Mouse (Mus musculus) heart, adult 2 months (tissue): ENCODE data around the gene Grk3. TPM values are rescaled to one million over a fixed set of nuclear protein-coding genes. Genes with fewer than 3 reads are reported as not detected.

Experiments used
- DNase-seq, 2 experiments: peaks; one replicate each; pipeline ENCODE4 v3.0.0; 2021
- H3K27ac ChIP-seq: fragments of 200-600 bp; 2 replicates; pipeline ENCODE4 v1.8.1; 2022
- H3K27me3 ChIP-seq: fragments of 200-500 bp; 2 replicates; pipeline ENCODE4 v1.6.1; 2012; ENCODE audit warnings: mild to moderate bottlenecking, low read length, inconsistent platforms, mixed read lengths; ENCODE audit not compliant: control insufficient read depth, insufficient read depth
- H3K36me3 ChIP-seq: fragments of 200-500 bp; 2 replicates; pipeline ENCODE4 v1.6.1; 2012; ENCODE audit warnings: low read length, inconsistent platforms; ENCODE audit not compliant: control insufficient read depth, insufficient read depth
- H3K4me1 ChIP-seq: fragments of 200-500 bp; 2 replicates; pipeline ENCODE4 v1.6.1; 2011; ENCODE audit warnings: low read length; ENCODE audit not compliant: control insufficient read depth, insufficient read depth
- H3K4me3 ChIP-seq: fragments of 200-600 bp; 2 replicates; pipeline ENCODE4 v1.8.1; 2022
- H3K79me2 ChIP-seq: fragments of 200-500 bp; replicated peaks from 2 replicates; pipeline ENCODE4 v1.6.1; 2012; ENCODE audit warnings: mild to moderate bottlenecking, inconsistent platforms, low read length, moderate library complexity, mixed read lengths; ENCODE audit not compliant: control insufficient read depth, insufficient read depth
- H3K9ac ChIP-seq: fragments of 200-500 bp; 2 replicates; pipeline ENCODE4 v1.6.1; 2012; ENCODE audit warnings: low read depth, mild to moderate bottlenecking, control low read depth, inconsistent platforms, low read length, mixed read lengths
- CTCF ChIP-seq: fragments of 200-600 bp; IDR thresholded peaks from 2 replicates; pipeline ENCODE4 v1.8.1; 2022; ENCODE audit warnings: antibody characterized with exemption, mild to moderate bottlenecking, moderate library complexity
- EP300 ChIP-seq: fragments of 200-500 bp; IDR thresholded peaks from 2 replicates; pipeline ENCODE4 v1.6.1; 2011; ENCODE audit warnings: low read depth, low read length, control low read depth; ENCODE audit not compliant: insufficient read depth
- POLR2A ChIP-seq: fragments of 200-500 bp; IDR thresholded peaks from 2 replicates; pipeline ENCODE4 v1.6.1; 2011; ENCODE audit warnings: mild to moderate bottlenecking, low read depth, low read length, control low read depth; ENCODE audit not compliant: insufficient read depth
- WGBS: fragments of 180-500 bp; shearing (Covaris S2); methylation state at CpG from one replicate; pipeline ENCODE4 v1.1.7; 2018; 5-methylcytosine and 5-hydroxymethylcytosine counted together
- intact Hi-C: fragments of 180-260 bp; cut with DNase I; formaldehyde crosslinking; loops from one replicate; pipeline ENCODE4 v1.15.1; 2025
- polyA plus RNA-seq: library from polyadenylated mRNA; depleted of rRNA; stranded (reverse); fragments of >200 nt; gene quantifications from 2 replicates; pipeline ENCODE4 v1.2.3, GENCODE M21; 2012
- total RNA-seq, 2 experiments: library from RNA; stranded (reverse); gene quantifications; 2 replicates each; pipeline ENCODE4 v1.2.3; 2021

The Grk3 gene
- total and polyA plus RNA-seq, 3 experiments = 4.9 to 8.4 (median 5.2) TPM

- Histone ChIP-seq H3K79me2 (no peaks in the 10 kb centered on the region), H3K4me1 (peaks cover 7% of the 10 kb centered on the region), H3K4me3 (no peak overlapping the region), H3K36me3 (no peaks in the 10 kb centered on the region), H3K27ac (no peak overlapping the region), H3K27me3 (no peaks in the 10 kb centered on the region), H3K9ac (no peak overlapping the region)
- no peak for TF ChIP-seq POLR2A
- no peak for TF ChIP-seq CTCF
- no peak for TF ChIP-seq EP300
- intact Hi-C loops = no loop called here
- DNase-seq = no peak
- WGBS = 52% methylated on average over 3 of the region's 3 CpGs
These were observed 54.7 kb downstream of the Grk3 start for GRCm38 (mm10) chr5:112960911-112961310.

- H3K4me3 ChIP-seq = no peak overlapping the region
- intact Hi-C loops = no loop called here
- TF ChIP-seq EP300 (no peak), POLR2A (no peak), CTCF (no peak)
- H3K27ac ChIP-seq = no peak overlapping the region
- H3K4me1 ChIP-seq = peaks cover 7% of the 10 kb centered on the region
- H3K79me2 ChIP-seq = no peaks in the 10 kb centered on the region
- H3K27me3 ChIP-seq = no peaks in the 10 kb centered on the region
- 48% methylated on average over 5 of the region's 5 CpGs for WGBS
- DNase-seq = no peak
- H3K9ac ChIP-seq = no peak overlapping the region
- H3K36me3 ChIP-seq = no peaks in the 10 kb centered on the region
These were observed 57.3 kb downstream of the Grk3 start for GRCm38 (mm10) chr5:112958293-112958692.

GRCm38 (mm10) chr5:112956841-112957240 lies 58.8 kb downstream of the Grk3 start:
- peaks cover 7% of the 10 kb centered on the region for H3K4me1 ChIP-seq
- H3K4me3 ChIP-seq = peak overlapping the region; percentile 41
- H3K27me3 ChIP-seq = no peaks in the 10 kb centered on the region
- H3K36me3 ChIP-seq = no peaks in the 10 kb centered on the region
- no peaks in the 10 kb centered on the region for H3K79me2 ChIP-seq
- intact Hi-C loops = no loop called here
- peak overlapping the region; percentile 31; the same call in 1 of the 2 replicates for H3K9ac ChIP-seq
- H3K27ac ChIP-seq = peak overlapping the region; percentile 6
- no peak for DNase-seq
- WGBS = 11% methylated on average over 12 of the region's 12 CpGs
- TF ChIP-seq POLR2A = no peak
- TF ChIP-seq CTCF = no peak
- no peak for TF ChIP-seq EP300

GRCm38 (mm10) chr5:112956368-112956767 lies 59.2 kb downstream of the Grk3 start:
- Histone ChIP-seq H3K36me3 (no peaks in the 10 kb centered on the region), H3K4me3 (no peak overlapping the region), H3K4me1 (peaks cover 7% of the 10 kb centered on the region), H3K27ac (no peak overlapping the region), H3K9ac (no peak overlapping the region), H3K27me3 (no peaks in the 10 kb centered on the region), H3K79me2 (no peaks in the 10 kb centered on the region)
- DNase-seq = no peak
- WGBS = 88% methylated on average over 8 of the region's 8 CpGs
- intact Hi-C loops = no loop called here
- TF ChIP-seq POLR2A (no peak), EP300 (no peak), CTCF (no peak)

GRCm38 (mm10) chr5:112950847-112951246 lies 64.7 kb downstream of the Grk3 start:
- intact Hi-C loops = no loop called here
- no peak overlapping the region for H3K9ac ChIP-seq
- no peak overlapping the region for H3K4me3 ChIP-seq
- H3K27ac ChIP-seq = no peak overlapping the region
- 75% methylated on average over 3 of the region's 3 CpGs for WGBS
- TF ChIP-seq CTCF = no peak
- H3K36me3 ChIP-seq = no peaks in the 10 kb centered on the region
- H3K27me3 ChIP-seq = no peaks in the 10 kb centered on the region
- no peak for DNase-seq
- H3K4me1 ChIP-seq = no peaks in the 10 kb centered on the region
- H3K79me2 ChIP-seq = no peaks in the 10 kb centered on the region

- Histone ChIP-seq H3K27me3 (no peaks in the 10 kb centered on the region), H3K79me2 (no peaks in the 10 kb centered on the region), H3K4me3 (no peak overlapping the region), H3K36me3 (no peaks in the 10 kb centered on the region), H3K9ac (no peak overlapping the region), H3K4me1 (no peaks in the 10 kb centered on the region), H3K27ac (no peak overlapping the region)
- intact Hi-C loops = no loop called here
- 71% methylated on average over 7 of the region's 7 CpGs for WGBS
- TF ChIP-seq POLR2A (no peak), CTCF (no peak), EP300 (no peak)
- DNase-seq = no peak
These were observed 69.7 kb downstream of the Grk3 start for GRCm38 (mm10) chr5:112945925-112946324.
